Mouse (Mus musculus) ovary, postnatal 14 days (tissue): ENCODE results near the gene Drc1.
A peak's percentile ranks its signal among the peaks of the same experiment; 100 is the strongest.

Experiments used
- DNase-seq: peaks from one replicate; pipeline ENCODE4 v3.0.0; 2022; ENCODE audit warnings: low spot score

Gene Drc1

GRCm38 (mm10) chr5:30287106-30287882, 6.1 kb downstream of the Drc1 start:
- no peak for DNase-seq

- no peak for DNase-seq
These were observed 59.6 kb downstream of the Drc1 start for GRCm38 (mm10) chr5:30340815-30341214.

- DNase-seq, result no peak
These were observed 60.6 kb downstream of the Drc1 start for GRCm38 (mm10) chr5:30341601-30342365.

- no peak for DNase-seq
These were observed 61.4 kb downstream of the Drc1 start for GRCm38 (mm10) chr5:30342601-30343015.

GRCm38 (mm10) chr5:30343107-30343506, 61.9 kb downstream of the Drc1 start:
- peak; percentile 56 for DNase-seq

GRCm38 (mm10) chr5:30343886-30344285, 62.7 kb downstream of the Drc1 start:
- DNase-seq, result no peak

- DNase-seq, result no peak
These were observed 72.4 kb downstream of the Drc1 start for GRCm38 (mm10) chr5:30353605-30354004.

- no peak for DNase-seq
These were observed 73.9 kb downstream of the Drc1 start for GRCm38 (mm10) chr5:30355114-30355513.

- no peak for DNase-seq
These were observed 74.5 kb downstream of the Drc1 start for GRCm38 (mm10) chr5:30355559-30356159.

- DNase-seq, result no peak
These were observed 75.5 kb downstream of the Drc1 start for GRCm38 (mm10) chr5:30356647-30357046.

- DNase-seq, result no peak
These were observed 77.4 kb downstream of the Drc1 start for GRCm38 (mm10) chr5:30358436-30359099.

GRCm38 (mm10) chr5:30367405-30367804, 86.2 kb downstream of the Drc1 start:
- DNase-seq, result no peak

GRCm38 (mm10) chr5:30369426-30369825, 88.2 kb downstream of the Drc1 start:
- peak; percentile 15 for DNase-seq

- no peak for DNase-seq
These were observed 101.7 kb downstream of the Drc1 start for GRCm38 (mm10) chr5:30382876-30383275.

GRCm38 (mm10) chr5:30387726-30388125, 106.5 kb downstream of the Drc1 start:
- no peak for DNase-seq

- no peak for DNase-seq
These were observed 108.6 kb downstream of the Drc1 start for GRCm38 (mm10) chr5:30389836-30390235.

- peak; percentile 77 for DNase-seq
These were observed 110.3 kb downstream of the Drc1 start for GRCm38 (mm10) chr5:30391473-30391872.

GRCm38 (mm10) chr5:30400521-30400920, 119.3 kb downstream of the Drc1 start:
- no peak for DNase-seq

GRCm38 (mm10) chr5:30401165-30401564, 120.0 kb downstream of the Drc1 start:
- DNase-seq, result no peak

GRCm38 (mm10) chr5:30406876-30407275, 125.7 kb downstream of the Drc1 start:
- no peak for DNase-seq

GRCm38 (mm10) chr5:30411524-30411923, 130.3 kb downstream of the Drc1 start:
- no peak for DNase-seq

- DNase-seq, result no peak
These were observed 134.2 kb downstream of the Drc1 start for GRCm38 (mm10) chr5:30415381-30415780.
